Mouse (Mus musculus) hindbrain, embryonic 14.5 days (tissue): Measurements from ENCODE around the gene Zfp93. TPM values are rescaled to one million over a fixed set of nuclear protein-coding genes. Genes with fewer than 3 reads are reported as not detected.

ENCODE experiments used
- ATAC-seq: fragments of 200-750 bp; cut with Nextera tagmentation; 2 replicates; pipeline ENCODE4 v1.8.0; 2017; ENCODE audit warnings: moderate number of reproducible peaks, mild to moderate bottlenecking, moderate TSS enrichment, moderate library complexity; ENCODE audit not compliant: low FRiP score
- DNase-seq: peaks from one replicate; pipeline ENCODE4 v3.0.0-alpha.2; 2015; ENCODE audit warnings: low spot score
- H3K27ac ChIP-seq: fragments of 300-500 bp; sonication (generic); 2 replicates; pipeline ENCODE4 v1.5.1; 2014; ENCODE audit warnings: mild to moderate bottlenecking, moderate library complexity
- H3K27me3 ChIP-seq: fragments of 300-500 bp; sonication (generic); 2 replicates; pipeline ENCODE4 v1.6.1; 2014; ENCODE audit warnings: mild to moderate bottlenecking, low read length, mixed read lengths; ENCODE audit not compliant: control insufficient read depth, insufficient read depth
- H3K36me3 ChIP-seq: fragments of 300-500 bp; sonication (generic); replicated peaks from 2 replicates; pipeline ENCODE4 v1.6.1; 2014; ENCODE audit not compliant: control insufficient read depth, insufficient read depth
- H3K4me1 ChIP-seq: fragments of 300-500 bp; sonication (generic); replicated peaks from 2 replicates; pipeline ENCODE4 v1.6.1; 2014; ENCODE audit warnings: antibody characterized with exemption, low read length, mixed read lengths; ENCODE audit not compliant: control insufficient read depth, insufficient read depth
- H3K4me2 ChIP-seq: fragments of 300-500 bp; sonication (generic); replicated peaks from 2 replicates; pipeline ENCODE4 v1.6.1; 2014; ENCODE audit warnings: mild to moderate bottlenecking, moderate library complexity
- H3K4me3 ChIP-seq: fragments of 300-500 bp; sonication (generic); replicated peaks from 2 replicates; pipeline ENCODE4 v1.5.1; 2014; ENCODE audit warnings: mild to moderate bottlenecking, low read length
- H3K9ac ChIP-seq: fragments of 300-500 bp; sonication (generic); 2 replicates; pipeline ENCODE4 v1.6.1; 2014
- H3K9me3 ChIP-seq: fragments of 300-500 bp; sonication (generic); 2 replicates; pipeline ENCODE4 v1.6.1; 2016; ENCODE audit warnings: low read length; ENCODE audit not compliant: control insufficient read depth
- WGBS: fragments of 180-500 bp; shearing (Covaris S2); extraction: QIAGEN DNeasy Blood & Tissue Kit; methylation state at CpG from one replicate; pipeline ENCODE4 v1.1.7; 2014; 5-methylcytosine and 5-hydroxymethylcytosine counted together
- polyA plus RNA-seq: library from polyadenylated mRNA; unstranded; fragments of >200 nt; fragmentation: Nextera tagmentation; extraction: Ambion mirVana; gene quantifications from 2 replicates; pipeline ENCODE4 v1.2.1, GENCODE M21; 2014

Zfp93 gene
- 8.1 and 9.5 TPM in 2 replicates for polyA plus RNA-seq

DNA sequence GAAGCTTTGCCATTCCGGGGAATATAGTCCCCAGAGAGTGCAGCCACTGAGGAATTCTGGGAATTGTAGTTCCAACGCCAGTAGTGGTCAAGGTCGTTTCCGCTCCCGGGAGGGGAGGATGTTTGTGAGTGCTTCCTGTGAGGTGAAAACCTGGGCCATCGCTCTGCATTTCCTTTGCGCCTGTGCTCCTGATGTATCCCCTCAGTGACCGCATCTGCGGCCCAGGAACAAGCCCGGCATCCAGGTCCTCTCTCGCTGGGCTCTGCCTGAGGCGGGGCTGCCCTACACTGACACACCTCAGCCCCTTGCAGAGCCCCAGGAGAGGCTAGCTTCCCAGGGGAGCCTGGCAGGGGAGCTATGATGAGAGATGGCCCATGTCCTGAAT lies at the start of gene Zfp93:
TSS of gene Zfp93 (plus strand) at position 133 of the 385 bp plus-strand sequence.
- Histone ChIP-seq H3K4me3 (peak within 1 kb of the TSS; percentile 65), H3K27me3 (no peaks in the 10 kb centered on the region), H3K36me3 (peaks cover 19% of the 10 kb centered on the region), H3K27ac (peak within 1 kb of the TSS; percentile 81), H3K4me2 (peak within 1 kb of the TSS; percentile 74), H3K4me1 (peaks cover 5% of the 10 kb centered on the region), H3K9ac (peak within 1 kb of the TSS; percentile 81), H3K9me3 (no peaks in the 10 kb centered on the region)
- ATAC-seq (peak; percentile 92), DNase-seq (peak; percentile 89)
- 0% methylated on average over 12 of the region's 12 CpGs for WGBS

DNA sequence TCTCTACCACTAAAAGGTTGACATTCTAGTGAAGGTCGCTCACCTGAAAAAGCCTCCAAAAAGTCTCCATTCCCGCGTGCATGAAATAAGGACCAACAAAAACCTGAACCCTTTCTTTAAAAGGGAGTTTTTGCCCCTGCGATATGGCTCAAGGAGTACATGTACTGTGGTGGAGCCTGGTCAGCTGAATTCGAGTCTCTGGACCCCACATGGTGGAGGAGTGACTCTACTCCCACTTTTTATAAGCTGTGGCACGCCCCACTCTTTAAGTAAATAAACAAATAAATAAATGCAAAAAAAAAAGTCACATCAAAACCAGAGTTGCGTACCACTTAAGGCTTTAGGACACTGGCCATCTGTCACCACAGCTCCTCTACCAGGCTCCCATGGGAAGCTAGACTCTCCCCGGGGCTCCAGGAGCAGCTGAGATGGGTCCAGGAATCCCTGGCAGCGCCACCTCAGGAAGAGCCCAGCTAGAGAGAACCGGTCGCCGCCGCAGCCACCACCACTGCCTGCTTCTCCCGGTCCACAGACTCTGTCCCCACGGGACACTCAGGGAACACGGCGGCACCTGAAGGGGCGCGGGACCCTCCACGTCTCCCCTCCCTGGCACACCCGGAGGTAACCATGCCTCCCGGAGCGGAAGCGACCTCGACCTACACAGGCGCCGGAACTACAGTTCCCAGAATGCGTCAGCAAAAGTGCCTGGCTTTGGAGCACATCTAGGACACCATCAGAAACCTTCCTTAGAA lies 33.0 kb upstream of the Zfp93 start, which contains the start of gene Zfp109:
TSS of gene Zfp109 (minus strand) at position 521 of the 752 bp plus-strand sequence.
- peaks cover 6% of the 10 kb centered on the region for H3K4me1 ChIP-seq
- DNase-seq (peak; percentile 71), ATAC-seq (peak; percentile 92)
- H3K9me3 ChIP-seq = no peaks in the 10 kb centered on the region
- 0 out of 2 replicates have a peak, but pooled peaks cover 5% of the 10 kb centered on the region for H3K27me3 ChIP-seq
- WGBS = 6% methylated on average over 28 of the region's 28 CpGs
- H3K4me2 ChIP-seq = peak within 1 kb of the TSS; percentile 55
- no peak within 1 kb of the TSS for H3K27ac ChIP-seq
- peak within 1 kb of the TSS; percentile 68 for H3K4me3 ChIP-seq
- H3K36me3 ChIP-seq = peaks cover 14% of the 10 kb centered on the region; the same call in 1 of the 2 replicates
- H3K9ac ChIP-seq = peak within 1 kb of the TSS; percentile 74

DNA sequence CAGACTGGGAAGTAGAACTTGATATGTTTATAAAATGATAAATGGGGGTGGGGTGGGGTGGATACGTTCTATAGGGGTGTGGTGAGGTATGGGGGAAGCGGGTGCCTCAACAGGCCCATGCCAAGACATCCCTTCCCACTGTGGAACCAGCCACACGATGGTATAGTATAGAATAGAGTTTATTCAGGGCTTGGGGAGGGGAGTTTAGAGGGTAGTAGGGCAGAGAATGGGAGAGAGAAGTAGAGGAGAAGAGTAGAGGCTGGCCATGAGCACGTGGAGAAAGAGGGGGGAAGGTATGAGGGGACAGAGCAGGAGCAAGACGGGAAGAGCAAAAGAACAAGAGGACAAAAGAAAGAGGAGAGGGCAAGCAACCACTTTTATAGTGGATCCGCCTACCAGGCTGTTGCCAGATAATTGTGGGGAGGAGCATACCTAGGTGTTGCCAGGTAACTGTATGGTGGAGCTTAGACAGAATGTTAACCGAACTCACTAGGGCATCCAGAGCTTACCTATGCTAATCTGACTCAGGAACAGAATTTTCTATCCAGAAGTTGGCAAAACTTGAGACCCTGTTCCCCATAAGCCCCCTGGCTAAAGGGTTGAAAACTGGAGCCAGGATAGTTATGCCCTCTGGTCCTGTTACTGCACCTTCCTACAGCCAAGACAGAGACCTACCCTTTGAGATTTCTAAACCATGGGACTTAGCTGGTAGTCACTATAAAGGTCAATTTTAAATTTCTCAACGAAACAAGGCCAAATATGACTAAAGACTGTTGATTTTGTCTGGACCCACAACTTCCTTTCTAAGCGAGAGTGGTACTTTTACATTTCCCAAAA lies 16.2 kb upstream of the Zfp93 start:
- H3K9me3 ChIP-seq = no peaks in the 10 kb centered on the region
- H3K27ac ChIP-seq = 0 out of 2 replicates have a peak overlapping the region, but pooled peaks have one; percentile 43
- DNase-seq (no peak), ATAC-seq (peak; percentile 64; the same call in 1 of the 2 replicates)
- peak overlapping the region; percentile 53 for H3K4me3 ChIP-seq
- H3K4me2 ChIP-seq = peak overlapping the region; percentile 75
- H3K36me3 ChIP-seq = no peaks in the 10 kb centered on the region
- H3K27me3 ChIP-seq = no peaks in the 10 kb centered on the region
- H3K9ac ChIP-seq = peak overlapping the region; percentile 68; the same call in 1 of the 2 replicates
- 62% methylated on average over 9 of the region's 9 CpGs for WGBS
- peaks cover 7% of the 10 kb centered on the region; the same call in 1 of the 2 replicates for H3K4me1 ChIP-seq

DNA sequence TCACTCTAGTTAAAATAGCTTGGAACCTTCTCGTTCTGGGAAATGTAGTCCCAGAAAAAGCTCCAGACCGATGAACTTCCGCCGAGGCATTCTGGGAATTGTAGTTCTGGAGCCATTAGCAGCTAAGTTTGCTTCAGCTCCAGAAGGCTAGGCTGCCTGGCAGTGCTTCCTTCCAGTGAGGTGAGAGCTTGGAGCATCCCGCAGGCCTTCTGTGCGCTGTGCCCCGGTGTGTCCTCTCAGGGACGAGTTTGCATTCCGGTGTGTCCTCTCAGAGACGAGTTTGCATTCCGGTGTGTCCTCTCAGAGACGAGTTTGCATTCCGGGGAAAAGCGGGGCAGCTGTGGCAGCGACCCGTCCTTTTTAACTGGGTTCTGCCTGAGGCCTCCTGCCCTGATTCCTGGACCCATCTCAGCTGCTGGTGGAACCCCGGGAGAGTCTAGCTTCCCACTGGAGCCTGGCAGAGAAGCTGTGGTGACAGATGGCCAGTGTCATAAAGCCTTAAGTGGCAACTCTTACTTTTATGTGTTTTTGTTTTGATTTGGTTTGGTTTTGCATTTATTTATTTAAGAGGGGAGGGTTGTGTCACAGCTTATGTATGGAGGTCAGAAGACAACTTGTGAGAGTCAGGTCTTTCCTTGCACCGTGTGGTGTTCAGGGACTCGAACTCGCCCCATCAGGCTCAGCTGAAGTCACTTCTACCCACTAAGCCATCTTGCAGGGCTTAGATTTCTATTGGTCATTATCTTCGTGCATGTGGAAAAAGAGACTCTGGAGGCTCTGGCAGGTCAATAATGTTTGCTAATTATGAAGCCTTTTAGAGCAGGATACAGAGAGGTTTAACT lies 15.4 kb upstream of the Zfp93 start, which contains the start of gene Zfp108:
TSS of gene Zfp108 (plus strand) at position 162 of the 842 bp plus-strand sequence.
- no peaks in the 10 kb centered on the region for H3K9me3 ChIP-seq
- peaks cover 3% of the 10 kb centered on the region; the same call in 1 of the 2 replicates for H3K36me3 ChIP-seq
- H3K4me2 ChIP-seq = peak within 1 kb of the TSS; percentile 75
- H3K4me3 ChIP-seq = peak within 1 kb of the TSS; percentile 53
- ATAC-seq = peak; percentile 92
- peak within 1 kb of the TSS; percentile 68 for H3K9ac ChIP-seq
- H3K4me1 ChIP-seq = peaks cover 7% of the 10 kb centered on the region; the same call in 1 of the 2 replicates
- no peaks in the 10 kb centered on the region for H3K27me3 ChIP-seq
- peak; percentile 94 for DNase-seq
- H3K27ac ChIP-seq = 0 out of 2 replicates have a peak within 1 kb of the TSS, but pooled peaks have one; percentile 43
- 20% methylated on average over 21 of the region's 21 CpGs for WGBS

DNA sequence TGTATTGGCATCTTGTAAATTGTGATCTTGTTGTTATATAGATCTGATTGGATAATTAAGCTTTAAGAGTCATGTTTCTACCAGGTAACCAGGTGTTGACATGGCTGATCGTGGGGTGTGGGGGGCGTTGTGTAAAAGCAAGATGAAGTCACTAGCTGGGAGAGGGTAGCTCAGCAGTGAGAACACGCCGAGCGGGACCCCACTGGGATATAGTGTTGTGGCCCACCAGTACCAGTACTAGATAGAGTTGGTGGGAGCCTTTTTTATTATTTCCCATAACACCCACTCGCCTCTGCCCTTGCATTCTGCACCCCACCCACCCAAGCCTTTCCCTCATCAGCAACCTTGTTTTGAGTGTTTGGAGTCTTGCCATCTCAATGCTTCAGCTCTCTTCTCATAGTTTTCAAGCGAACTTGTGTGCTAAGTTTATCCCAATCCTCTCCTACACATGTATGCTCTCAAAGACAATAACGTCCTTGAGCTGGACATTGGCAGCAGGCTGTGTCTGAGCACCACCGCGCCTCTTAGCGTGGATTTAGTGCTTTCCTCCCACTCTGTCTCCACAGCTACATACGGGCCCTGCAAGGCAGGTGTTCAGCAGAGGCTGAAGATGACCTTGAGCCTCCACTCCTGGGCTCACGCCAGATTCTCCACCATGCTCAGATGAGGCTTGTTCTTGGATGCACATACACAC lies 10.8 kb upstream of the Zfp93 start:
- WGBS = 92% methylated on average over 13 of the region's 13 CpGs

DNA sequence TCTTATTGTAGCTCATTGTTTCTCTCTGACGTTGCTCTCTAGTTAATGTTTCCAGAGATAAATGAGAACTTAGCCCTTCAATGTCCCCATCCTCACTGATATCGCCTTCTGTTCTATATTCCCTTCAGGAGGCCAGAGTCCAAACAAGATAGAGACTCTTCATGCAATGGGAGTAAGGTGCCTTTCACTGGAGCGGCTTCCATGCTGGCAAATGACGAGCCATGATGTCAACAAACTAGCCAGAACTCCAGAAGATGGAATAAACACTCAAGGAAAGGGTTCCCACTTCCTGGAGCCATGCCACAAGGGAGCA lies 10.3 kb upstream of the Zfp93 start:
- DNase-seq (no peak), ATAC-seq (no peak)
- no peak overlapping the region for H3K4me3 ChIP-seq
- peaks cover 24% of the 10 kb centered on the region for H3K36me3 ChIP-seq
- H3K9me3 ChIP-seq = no peaks in the 10 kb centered on the region
- no peak overlapping the region for H3K9ac ChIP-seq
- no peak overlapping the region for H3K27ac ChIP-seq
- no peak overlapping the region for H3K4me2 ChIP-seq
- H3K4me1 ChIP-seq = 0 out of 2 replicates have a peak, but pooled peaks cover 5% of the 10 kb centered on the region
- no peaks in the 10 kb centered on the region for H3K27me3 ChIP-seq
- 94% methylated on average over 4 of the region's 4 CpGs for WGBS

More for the DNA sequence above, 10.8 kb upstream of the Zfp93 start:
- Histone ChIP-seq H3K27ac (no peak overlapping the region), H3K4me3 (no peak overlapping the region), H3K36me3 (peaks cover 24% of the 10 kb centered on the region), H3K9me3 (no peaks in the 10 kb centered on the region), H3K9ac (no peak overlapping the region), H3K4me1 (0 out of 2 replicates have a peak, but pooled peaks cover 7% of the 10 kb centered on the region), H3K4me2 (no peak overlapping the region), H3K27me3 (no peaks in the 10 kb centered on the region)
- DNase-seq = no peak
- ATAC-seq = no peak

DNA sequence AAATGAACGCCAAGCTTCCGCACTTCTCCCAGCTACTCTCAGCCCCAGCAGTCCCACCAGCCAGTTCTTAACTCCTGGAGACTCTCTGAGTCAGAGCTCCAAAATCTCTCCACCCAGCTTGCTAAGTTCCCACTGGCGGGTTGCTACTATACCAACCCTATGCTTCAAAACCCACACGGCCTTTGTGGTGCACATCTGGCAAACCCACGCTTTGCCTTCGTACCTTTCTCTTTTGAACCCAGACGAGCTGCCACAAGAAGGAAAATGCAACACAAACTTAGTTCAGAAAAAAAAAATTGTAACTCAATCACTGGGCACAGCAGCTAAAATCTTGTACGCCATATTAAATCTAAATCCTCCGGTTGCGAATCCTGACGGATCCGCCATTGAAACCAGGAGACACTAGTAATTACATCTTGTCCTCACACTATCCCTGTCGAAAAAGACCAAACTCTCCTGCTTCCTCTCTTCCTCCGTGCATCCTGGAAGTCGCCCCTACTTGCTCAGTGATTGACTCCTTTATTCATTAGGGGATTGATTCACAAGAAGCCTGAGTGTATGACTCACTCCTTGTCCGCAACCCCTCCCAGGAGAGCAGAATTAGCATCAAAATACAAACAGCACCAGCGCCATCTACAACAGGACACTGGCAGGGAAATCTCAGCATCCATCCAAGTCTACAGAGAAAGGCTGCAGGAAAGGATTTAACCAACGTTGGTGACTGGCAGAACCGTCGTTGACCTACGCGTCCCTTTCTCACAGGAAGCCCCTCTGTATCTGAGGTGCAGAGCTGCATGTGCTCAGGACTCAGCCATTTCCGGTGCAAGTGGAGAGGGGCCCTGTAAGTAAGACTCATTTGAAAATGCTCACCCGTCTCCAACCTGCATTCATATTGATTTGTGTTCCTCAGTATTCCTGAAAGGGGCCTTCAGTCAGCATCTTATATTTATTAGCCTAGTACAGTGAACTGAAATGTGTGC lies 1.8 kb upstream of the Zfp93 start:
- no peak overlapping the region for H3K4me3 ChIP-seq
- H3K9me3 ChIP-seq = no peaks in the 10 kb centered on the region
- ATAC-seq = no peak
- 67% methylated on average over 24 of the region's 24 CpGs for WGBS
- H3K27ac ChIP-seq = no peak overlapping the region
- H3K9ac ChIP-seq = no peak overlapping the region
- 0 out of 2 replicates have a peak, but pooled peaks cover under 1% of the 10 kb centered on the region for H3K36me3 ChIP-seq
- peaks cover 5% of the 10 kb centered on the region for H3K4me1 ChIP-seq
- H3K27me3 ChIP-seq = no peaks in the 10 kb centered on the region
- no peak for DNase-seq
- H3K4me2 ChIP-seq = no peak overlapping the region
